Mouse (Mus musculus) olfactory bulb, adult 2 months (tissue): Measurements from ENCODE around the gene Lamc1.

Source experiments
- CTCF ChIP-seq: fragments of 200-500 bp; IDR thresholded peaks from 2 replicates; pipeline ENCODE4 v1.5.1; 2012; ENCODE audit warnings: low read depth, mild to moderate bottlenecking, low read length, moderate library complexity; ENCODE audit not compliant: insufficient read depth
- POLR2A ChIP-seq: fragments of 200-500 bp; IDR thresholded peaks from 2 replicates; pipeline ENCODE4 v1.6.1; 2012; ENCODE audit warnings: mild to moderate bottlenecking, low read depth, low read length, moderate library complexity; ENCODE audit not compliant: insufficient read depth

DNA sequence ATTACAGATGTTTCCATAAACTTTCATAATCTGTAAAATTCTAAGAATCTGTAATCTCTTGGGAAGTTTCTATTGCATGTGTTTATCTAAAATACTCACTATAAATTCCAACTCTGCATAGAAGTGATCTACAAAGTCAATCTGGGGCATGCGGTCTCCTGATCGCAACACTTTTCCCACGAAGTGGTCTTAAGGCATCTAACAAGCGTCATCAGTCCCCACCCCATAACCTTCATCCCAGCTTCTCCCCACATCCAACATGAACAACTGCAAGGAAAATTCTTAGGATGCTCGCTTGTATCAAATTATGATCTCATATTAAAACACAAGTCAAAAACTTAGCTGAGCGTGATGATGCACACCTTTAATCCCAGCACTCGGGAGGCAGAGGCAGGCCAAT is 14.3 kb downstream of the Lamc1 start:
- TF ChIP-seq CTCF (no peak), POLR2A (no peak)
